Mouse (Mus musculus) Muller cell, postnatal 12 days (primary cell): Measurements from ENCODE around the gene Hnrnph2.

Source experiments
- DNase-seq: peaks from one replicate; pipeline ENCODE4 v3.0.0-alpha.2; 2015; ENCODE audit errors: inconsistent ontology term

Gene Hnrnph2

DNA sequence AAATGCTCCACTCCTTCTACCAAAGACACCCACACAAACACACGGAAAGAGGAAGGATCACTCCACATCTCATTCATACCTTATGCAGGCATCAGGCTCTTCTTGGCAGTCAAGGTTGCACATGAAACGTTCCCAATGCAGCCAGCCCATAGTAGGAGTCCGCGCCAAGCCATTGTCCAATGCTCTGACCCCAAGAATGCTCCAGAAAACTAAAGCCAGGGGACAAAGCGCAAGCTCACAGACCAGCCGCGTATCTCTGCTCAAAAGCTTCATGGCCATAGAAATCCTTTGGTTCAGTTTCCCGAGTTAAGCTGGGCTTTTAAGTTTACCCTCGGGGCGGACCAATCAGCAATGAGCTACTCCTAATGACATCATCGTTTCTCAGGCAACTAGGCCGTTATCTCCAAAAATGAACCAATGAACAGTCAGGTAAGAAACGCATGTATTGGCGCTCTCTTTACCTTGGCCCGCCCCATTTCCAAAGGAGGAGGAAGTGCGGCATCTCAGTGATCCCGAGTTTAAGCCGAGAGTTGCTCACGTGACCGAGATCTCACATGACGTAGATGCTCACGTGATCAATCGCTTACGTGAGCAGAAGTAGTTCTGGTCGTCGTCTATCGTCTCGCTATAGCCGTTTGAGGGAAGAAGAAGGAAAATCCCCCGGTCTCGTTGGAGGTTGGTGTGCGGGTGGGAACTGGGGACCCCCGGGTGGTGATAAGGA is at the start of gene Hnrnph2, which contains the start of gene Gla:
Gene Hnrnph2 (plus strand): TSS at position 521 of the 721 bp plus-strand sequence.
Gene Gla (minus strand): TSS at position 467 of the 721 bp plus-strand sequence.
- peak; percentile 92 for DNase-seq

DNA sequence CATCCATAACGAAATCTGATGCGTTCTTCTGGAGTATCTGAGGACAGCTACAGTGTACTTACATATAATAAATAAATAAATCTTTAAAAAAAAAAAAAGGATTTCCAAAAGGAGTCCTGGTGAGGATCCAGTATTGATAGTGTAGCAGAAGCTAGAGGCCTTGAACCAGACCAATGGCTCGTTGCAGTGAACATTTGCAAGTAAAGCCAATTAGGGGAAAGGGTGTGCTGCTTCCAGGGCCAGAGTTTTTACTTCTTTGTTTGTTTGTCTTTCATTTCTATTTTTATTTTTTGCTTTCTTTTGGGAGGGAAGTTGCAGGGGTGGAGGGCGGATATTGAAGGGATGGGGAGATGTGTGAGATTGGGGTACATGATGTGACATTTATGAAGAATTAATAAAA is 47.7 kb upstream of the Hnrnph2 start:
- no peak for DNase-seq

DNA sequence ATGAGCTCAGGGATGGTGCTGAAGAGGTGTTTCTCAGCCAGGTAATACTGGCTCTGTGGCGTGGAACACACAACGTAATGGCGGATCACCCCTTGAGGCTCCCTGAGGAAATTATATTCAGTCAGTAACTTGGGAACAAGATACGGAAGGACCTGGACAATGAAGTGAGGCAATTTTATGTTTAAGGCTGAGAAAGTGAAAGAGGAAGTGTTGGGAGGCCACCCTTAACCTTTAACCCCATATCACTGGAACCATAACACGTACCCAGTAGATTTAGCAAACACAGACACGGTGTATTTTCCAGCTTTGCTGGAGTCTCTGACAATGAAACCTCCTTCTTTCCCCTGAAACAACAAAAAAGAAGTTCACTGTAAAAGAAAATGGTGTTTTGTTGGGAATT is 46.6 kb upstream of the Hnrnph2 start:
- no peak for DNase-seq

DNA sequence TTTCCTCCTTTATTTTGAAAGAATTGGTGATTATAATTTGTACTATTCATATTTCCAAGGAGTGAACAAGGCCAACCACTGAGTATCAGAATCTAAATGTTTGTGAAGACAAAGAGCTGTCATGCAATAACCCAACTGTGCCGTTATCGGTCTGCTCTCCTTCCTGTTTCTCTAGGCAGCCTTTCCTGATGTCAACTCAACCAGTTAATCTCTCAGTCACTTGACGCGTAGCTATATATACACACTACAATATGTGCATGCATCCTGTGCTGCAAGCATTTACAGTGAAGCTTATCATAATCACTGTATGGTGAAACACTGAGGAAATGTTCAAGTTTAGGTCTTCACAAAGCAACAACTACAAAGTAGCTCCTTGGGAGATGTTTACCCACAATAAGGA is 36.7 kb upstream of the Hnrnph2 start:
- no peak for DNase-seq

DNA sequence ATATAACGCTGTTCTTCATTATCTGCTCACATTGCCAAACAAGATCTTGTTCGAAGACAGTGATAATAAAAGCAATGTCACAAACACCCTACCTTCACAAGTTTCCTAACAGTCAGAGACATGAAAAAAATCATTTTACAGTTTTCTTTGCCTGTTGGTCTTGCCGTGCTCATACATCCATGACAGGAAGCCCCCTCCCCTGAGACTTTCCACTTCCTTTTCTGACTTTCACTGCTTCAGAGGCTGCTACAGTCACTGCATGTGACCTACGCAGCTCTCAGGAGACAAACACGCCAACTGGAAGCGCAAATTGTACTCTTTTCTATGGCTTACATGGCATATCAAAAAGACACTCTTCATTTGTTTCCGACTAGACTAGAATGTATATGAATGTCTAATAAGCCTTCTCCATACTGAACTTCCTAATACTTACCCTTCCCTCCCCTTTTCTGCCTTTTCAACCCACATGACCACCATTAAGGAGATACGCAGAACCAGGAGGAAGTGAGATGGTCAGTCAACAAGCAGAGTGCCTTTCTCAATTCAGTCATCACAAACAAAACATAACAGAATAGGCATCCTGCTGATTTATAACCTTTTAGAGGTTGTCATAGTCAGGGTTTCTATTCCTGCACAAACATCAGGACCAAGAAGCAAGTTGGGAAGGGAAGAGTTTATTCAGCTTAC is 34.3 kb upstream of the Hnrnph2 start:
- DNase-seq = no peak

DNA sequence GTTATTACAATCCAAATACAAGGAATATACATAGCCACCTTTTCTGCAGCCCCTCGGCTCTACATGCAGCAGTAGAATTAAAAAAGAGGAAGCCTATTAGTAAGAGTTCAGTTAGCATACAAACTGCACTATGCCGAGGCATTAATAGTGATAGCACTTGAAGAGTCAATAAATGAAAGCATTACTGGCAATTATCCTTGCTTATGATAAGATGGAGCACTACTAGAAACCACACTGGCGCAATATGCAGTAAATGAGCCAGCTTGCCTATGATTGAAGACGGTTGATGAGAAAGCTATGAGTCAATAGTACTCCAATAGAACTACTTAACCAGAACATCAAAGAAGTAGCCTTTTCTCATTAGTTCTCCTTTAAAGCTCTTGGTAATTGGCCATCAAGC is 23.1 kb upstream of the Hnrnph2 start:
- DNase-seq = no peak

DNA sequence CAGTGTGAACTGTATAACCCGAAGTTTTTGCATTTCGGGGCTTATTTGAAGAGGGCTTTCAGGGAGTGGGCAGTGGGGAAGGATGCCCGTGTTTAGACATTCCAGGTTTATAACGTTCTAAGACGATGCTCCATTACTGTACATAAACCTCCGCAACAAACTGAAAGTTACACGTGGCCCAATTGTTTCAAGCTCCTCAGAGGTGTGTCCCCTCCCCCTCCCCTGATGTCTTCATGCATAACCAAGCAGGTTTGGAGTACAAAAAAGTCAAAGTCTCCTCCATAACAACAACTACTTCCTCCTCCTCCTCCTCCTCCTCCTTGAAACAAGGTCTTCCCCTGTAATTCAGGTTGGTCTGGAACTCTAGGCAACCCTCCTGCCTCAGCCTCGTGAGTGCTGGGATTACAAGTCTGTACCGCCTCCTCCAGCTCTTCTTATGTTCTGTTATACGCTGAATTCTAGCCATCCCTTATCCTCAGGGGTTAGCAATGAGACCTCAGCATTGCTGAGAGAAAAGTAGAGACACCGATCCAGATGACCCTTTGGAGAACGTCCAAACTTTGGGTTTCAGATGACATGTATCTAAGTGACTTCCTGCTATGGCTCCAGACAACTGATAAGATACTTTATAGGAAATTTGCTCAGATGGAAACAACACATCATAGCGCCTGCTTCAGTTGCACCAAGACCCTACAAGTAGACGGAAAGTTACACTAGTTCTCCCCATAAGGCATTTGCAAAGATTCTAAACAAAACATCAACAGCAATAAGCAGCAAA is 20.3 kb upstream of the Hnrnph2 start:
- DNase-seq = no peak

DNA sequence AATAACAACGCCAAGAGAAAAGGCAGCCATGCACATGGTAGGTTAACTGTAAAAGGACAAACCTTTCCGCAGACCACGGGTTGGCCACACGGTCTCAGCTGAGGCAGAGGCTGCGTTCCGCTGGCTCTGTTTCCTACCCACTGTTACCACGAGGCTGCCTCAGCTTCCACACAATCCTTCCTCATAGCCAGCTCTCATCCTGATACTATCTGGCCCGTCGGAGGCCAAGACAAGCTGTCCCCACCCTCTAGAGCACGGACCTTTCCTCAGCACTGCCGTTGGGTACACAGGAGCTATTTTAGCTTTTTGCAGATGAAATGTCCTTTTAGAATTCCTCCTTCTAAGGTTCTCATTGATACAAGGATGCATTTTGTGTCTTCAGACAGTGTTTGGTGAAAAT is 18.7 kb upstream of the Hnrnph2 start:
- DNase-seq = no peak

DNA sequence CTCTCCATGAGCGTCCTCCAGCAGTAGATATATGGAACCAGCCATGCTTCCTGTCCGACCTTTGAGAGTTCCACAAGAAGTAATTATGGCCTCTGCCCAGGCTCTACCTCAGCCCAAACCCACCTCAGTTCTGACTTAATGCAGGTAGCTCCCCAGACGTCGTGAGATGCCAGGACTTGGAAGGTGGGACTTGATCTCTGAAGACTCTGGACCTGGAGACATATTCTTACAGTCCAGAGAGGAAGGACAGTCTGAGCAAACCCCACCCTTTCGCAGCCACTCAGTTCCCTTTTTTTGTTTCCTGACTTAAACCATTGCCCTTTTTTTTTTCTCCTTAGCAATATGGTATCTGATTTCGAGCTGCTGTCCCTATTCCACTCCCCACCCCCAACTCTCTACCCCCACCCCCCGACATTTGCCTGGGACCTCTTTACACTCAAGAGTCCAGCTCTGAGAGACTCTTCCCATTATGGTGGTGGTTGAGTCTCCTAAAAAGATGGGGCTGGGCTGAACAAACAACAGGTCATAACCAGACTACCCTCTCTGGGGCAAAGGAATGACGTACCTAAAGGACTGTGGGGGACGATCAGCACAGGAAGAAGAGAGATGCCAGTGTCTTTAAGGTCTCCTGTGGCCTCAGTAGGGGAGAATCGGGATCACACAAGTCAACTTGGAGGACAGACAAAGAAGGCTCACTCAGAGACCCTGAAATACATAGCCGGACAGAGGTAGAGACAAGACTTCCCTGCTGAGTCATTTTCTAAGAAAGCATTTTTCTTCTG is 17.9 kb upstream of the Hnrnph2 start, which contains the start of gene Btk:
Gene Btk (minus strand): TSS at position 683 of the 782 bp plus-strand sequence.
- DNase-seq = no peak

DNA sequence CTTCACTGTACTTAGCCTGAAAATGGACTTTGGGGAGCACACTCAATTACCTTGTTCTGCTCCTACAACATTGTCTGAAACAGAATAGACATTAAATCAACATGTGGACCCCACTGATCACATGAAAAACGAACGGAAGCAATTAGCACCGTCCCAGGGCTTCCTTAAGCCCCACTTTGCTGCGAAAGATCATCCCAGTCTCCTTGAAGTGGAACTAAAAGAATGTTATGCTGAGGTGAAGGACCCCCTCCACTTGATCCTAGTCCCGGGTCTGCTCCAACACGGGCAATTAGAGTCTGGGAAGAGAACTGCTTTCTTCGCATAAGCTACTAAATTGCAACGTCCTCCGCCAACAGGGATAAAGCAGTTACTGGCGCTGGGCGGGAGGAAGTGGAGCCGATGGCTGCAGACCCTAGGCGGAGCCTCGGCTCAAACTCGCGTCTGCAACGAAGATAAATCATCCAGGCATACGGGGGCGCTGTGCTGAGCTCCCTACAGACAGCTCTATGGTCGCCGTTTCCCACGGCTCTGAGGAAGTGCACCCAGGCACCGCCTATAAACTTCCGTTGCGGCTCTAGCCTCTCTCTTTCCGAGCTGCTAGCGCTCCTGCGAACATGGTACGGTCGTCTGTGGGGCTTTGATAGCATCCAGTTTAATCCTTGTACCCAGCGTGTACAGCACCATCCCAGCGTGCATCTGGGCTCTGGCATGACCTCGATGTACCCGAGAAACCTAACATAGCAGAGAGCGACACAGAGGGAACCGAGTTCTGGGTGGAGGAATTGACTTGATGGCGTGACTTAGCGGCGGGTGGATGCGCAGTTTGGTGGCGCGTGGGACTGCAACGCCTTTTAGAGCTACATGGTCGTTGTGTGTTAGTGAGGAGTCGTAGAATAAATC is 15.6 kb upstream of the Hnrnph2 start, which contains the start of gene Rpl36a:
Gene Rpl36a (plus strand): TSS at position 552 of the 900 bp plus-strand sequence.
- peak; percentile 84 for DNase-seq

DNA sequence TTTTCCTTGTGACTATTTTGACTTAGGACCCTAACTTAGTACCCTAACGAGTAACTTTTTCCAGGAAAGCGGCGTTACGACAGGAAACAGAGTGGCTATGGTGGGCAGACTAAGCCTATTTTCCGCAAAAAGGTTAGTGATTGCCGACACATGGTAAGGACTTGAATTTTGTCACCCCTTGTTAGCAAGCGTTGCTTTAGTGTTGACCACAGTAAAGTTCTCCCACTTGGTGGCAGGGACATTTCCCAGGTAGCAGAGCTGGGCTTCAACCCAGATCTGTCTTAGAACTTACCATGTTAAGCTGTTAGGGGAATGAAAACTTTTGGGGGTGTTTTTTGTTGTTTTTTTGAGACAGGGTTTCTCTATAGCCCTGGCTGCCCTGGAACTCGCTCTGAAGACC is 14.5 kb upstream of the Hnrnph2 start:
- no peak for DNase-seq

DNA sequence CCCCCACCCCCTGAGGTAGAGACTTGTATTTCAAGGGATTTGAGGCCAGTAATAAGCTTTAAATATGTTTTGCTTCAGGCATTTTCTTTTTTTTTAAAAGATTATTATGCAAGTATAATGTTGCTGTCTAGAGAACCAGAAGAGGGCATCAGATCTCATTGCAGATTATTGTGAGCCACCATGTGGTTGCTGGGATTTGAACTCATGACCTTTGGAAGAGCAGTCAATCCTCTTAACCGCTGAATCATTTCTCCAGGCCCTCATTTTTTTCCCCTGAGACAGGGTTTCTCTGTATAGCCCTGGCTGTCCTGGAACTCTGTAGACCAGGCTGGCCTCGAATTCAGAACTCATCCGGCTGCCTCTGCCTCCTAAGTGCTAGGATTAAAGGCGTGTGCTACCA is 12.7 kb upstream of the Hnrnph2 start:
- DNase-seq = no peak

DNA sequence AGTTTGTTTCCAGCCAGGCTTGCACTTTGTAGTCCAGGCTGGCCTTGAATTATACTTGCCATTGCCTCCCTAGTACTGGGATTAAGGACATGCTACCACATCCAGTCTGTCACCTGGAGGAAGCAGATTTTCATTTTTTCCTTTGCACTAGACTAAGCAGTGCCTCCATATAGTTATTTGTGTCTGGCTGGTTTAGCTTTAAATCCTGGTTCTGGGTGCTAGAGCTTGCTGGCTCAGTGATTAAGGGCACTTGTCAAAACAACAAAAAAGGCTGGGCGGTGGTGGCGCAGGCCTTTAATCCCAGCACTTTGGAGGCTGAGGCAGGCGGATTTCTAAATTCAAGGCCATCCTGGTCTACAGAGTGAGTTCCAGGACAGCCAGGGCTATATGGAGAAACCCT is 12.0 kb upstream of the Hnrnph2 start:
- no peak for DNase-seq

DNA sequence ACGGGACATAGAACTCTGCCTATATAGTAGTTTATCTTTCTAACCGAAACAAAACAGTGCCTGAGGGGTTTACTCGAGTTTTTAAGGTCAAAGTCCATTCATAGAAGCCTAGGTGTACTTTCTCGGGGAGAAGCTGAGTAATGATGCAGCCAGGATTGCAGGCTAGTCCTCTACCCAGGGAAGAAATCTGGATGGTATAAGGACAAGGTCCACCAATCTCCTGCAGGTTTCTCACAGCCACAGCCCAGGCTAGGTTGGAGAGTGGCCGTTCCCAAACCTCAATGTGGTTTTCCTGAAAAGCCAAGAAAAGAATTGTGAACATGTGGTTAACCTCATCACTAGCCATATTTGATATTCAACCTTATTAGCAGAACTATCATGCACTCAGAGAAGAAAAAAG is 11.1 kb upstream of the Hnrnph2 start:
- DNase-seq = no peak

DNA sequence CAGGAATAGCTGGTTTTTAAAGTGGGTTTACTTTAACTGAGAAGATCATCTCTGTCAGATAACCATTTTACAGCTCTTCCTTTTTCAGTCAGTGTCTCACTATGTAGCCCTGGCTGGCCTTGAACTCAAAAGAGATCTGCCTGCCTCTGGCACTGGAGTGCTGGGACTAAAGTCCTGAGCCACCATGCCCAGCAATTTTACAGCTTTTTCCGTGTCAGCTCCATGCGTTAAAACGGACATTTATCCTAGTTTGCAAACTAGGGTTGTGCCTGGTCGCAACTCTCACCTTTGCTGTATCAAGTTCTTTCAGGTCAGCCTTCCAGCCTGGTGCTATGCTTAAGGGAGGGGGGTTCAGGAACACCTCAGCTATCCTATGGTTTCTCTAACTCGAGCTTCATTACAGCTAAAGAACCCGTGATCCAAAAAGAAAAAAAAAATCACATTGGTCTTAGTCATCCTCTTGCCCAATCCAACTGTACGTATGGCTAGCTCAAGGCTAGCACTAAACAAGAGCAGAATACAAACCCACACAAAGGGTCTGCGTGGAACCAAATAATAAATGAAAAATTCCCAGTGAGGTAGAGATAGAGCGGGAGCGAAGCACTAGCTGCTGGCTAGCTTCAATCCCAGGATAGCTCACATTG is 935 bp upstream of the Hnrnph2 start:
- DNase-seq = peak; percentile 2

DNA sequence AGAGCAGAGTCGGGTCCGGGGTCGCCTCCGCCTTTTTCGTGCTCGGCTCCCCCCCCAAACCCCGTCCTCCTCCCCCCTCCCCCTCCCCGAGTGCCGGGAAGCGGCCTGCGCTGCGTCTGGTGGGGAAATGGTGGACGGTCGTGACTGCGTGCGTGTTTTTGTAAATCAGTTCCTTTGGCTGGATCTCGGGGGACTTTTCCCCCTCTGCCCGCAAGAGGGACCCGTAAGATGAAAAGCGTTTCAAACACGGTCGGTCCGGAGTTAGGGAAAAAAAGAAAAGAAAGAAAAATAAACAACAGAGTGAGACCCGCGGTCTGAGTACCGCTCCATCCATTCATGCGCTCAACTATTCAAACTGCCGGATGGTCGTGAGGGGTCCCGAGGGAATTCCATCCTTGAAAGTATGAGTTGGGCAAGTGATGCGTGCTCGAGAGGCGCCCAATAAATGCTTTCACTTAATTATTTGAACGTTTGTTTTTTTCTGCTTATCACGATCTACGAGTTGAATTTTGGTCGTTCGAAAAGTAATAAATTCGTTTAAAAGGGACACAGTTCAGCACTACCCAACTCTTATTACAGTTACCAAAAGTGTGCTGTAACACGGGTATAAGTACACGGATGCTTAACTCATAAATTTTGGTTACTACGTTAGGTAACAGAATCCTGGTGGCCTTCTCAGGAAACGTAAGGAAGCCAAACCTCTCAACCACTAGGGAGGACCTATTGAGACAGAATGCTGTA is 571 bp downstream of the Hnrnph2 start:
- DNase-seq = peak; percentile 42

DNA sequence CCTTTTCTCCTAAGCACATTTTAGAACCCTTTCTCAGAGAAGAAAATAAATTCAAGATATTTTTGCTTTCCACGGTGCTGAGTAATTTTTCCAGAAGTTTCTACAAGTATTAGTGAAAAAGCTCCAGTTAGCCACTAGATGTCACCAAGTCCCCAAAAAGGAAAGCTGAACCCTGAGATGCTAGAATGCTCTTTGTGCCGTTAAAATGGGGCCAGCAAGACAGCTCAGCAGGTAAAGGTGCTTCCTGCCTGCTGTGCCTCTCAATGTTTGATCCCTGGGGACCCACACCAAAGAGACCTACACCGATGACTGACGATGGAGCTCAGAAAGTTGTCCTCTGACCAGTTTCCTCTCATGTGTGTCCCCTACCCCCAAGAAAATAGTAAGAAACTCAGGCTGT is 8.5 kb downstream of the Hnrnph2 start:
- DNase-seq = peak; percentile 27

DNA sequence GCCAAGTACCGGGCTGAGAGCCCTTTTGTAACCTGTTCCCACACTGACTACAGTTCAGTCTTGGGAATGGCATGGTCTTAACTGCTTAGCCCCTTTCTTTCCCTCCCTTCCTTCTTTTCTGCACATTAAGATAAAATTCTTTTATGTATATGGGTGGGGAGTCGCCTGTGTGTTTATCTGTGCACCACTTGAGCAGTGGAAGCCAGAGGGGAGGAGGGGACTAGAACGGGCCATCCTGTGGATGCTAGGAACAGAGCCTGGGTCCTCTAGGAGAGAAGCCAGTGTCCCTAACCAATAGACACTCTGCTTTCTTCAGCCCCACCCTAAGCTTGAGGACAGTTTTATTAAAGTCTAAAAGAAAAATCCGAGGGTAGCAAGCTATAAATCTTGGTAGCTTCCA is 10.0 kb downstream of the Hnrnph2 start:
- no peak for DNase-seq

DNA sequence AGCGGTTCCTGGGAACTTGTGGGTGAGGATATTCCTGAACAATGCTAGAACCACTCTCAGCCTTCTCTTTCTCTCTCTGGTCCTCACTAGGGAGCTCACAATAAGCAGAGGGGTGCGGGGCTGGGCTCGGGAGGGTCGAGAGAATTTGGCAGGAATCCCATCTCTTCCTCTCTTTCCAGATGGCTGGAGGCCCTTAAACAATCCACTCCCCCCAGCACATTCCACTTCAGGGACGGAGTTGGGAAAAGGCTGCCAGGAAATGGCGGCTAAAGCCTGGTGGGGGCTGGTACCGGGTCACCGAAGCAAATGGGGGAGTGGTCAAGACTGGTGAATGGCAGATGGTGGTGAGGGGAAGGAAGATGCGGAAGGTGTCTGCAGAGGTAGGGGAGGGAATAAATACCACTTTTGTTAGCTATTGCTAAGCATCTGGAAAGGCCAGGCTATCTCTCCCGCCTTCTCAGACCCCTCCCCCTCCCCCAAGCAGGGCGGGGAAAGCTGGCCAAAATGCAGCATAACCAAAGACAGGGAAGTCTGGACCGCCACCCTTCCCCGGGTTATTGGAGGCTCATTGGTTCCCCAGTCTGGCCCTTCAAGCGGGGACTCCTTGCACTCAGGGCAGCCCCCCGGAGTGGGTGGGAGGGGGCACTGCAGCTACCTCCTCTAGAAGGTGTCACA is 11.4 kb downstream of the Hnrnph2 start:
- DNase-seq = peak; percentile 63
